In genomic region chr13:46357037-46357436, GRCm38 (mm10) we compare ENCODE assay signal across 8 mouse cellular contexts.
"Had no signal": no experiment of that assay in that cellular context is flagged by ENCODE, and none has a peak within 500 bp of the region (broad histone marks: within the 10 kb centered on the region; RNA-seq: fewer than 3 reads in every experiment).

No protein-coding gene starts in this region.

- H3K4me1 ChIP-seq: limb, embryonic 13.5 days had no signal

- H3K4me3 ChIP-seq: limb, embryonic 13.5 days; midbrain, embryonic 12.5 days had no signal

- DNase-seq: kidney, postnatal 36 days; left cerebral cortex, postnatal 4 days; lung, adult 18-20 months; right cerebral cortex, postnatal 14 days; thymus, postnatal 36 days had no signal

- H3K9ac ChIP-seq: limb, embryonic 13.5 days; liver, embryonic 14.5 days; midbrain, embryonic 12.5 days had no signal

- H3K4me2 ChIP-seq: limb, embryonic 13.5 days; midbrain, embryonic 12.5 days had no signal

- H3K27ac ChIP-seq: limb, embryonic 13.5 days; liver, embryonic 14.5 days; midbrain, embryonic 12.5 days had no signal

- H3K36me3 ChIP-seq: limb, embryonic 13.5 days; midbrain, embryonic 12.5 days had no signal

- H3K27me3 ChIP-seq: limb, embryonic 13.5 days; midbrain, embryonic 12.5 days had no signal

- H3K9me3 ChIP-seq: limb, embryonic 13.5 days; midbrain, embryonic 12.5 days had no signal
